Mouse (Mus musculus) forebrain, postnatal 0 days (tissue): ENCODE data around the gene Ywhah. TPM values are rescaled to one million over a fixed set of nuclear protein-coding genes. Genes with fewer than 3 reads are reported as not detected.
"Not testable (repeated sequence)": the region's sequence is repeated elsewhere in the genome, so short reads cannot be mapped to it uniquely, and the experiment has no call there.

Experiments
- ATAC-seq: fragments of 200-750 bp; cut with Nextera tagmentation; 2 replicates; pipeline ENCODE4 v1.8.0; 2017; ENCODE audit warnings: mild to moderate bottlenecking, moderate library complexity
- DNase-seq: peaks from one replicate; pipeline ENCODE4 v3.0.0-alpha.2; 2015
- H3K27ac ChIP-seq: fragments of 300-500 bp; sonication (generic); 2 replicates; pipeline ENCODE4 v1.5.1; 2014; ENCODE audit warnings: low read depth, mild to moderate bottlenecking, antibody characterized with exemption, low read length, moderate library complexity, mixed read lengths
- H3K27me3 ChIP-seq: fragments of 300-500 bp; sonication (generic); 2 replicates; pipeline ENCODE4 v1.6.1; 2014; ENCODE audit warnings: mild to moderate bottlenecking, low read length, mixed read lengths; ENCODE audit not compliant: insufficient read depth
- H3K36me3 ChIP-seq: fragments of 300-500 bp; sonication (generic); 2 replicates; pipeline ENCODE4 v1.6.1; 2014; ENCODE audit warnings: mild to moderate bottlenecking, moderate library complexity; ENCODE audit not compliant: insufficient read depth
- H3K4me1 ChIP-seq: fragments of 300-500 bp; sonication (generic); 2 replicates; pipeline ENCODE4 v1.6.1; 2014; ENCODE audit warnings: antibody characterized with exemption; ENCODE audit not compliant: insufficient read depth
- H3K4me2 ChIP-seq: fragments of 300-500 bp; sonication (generic); 2 replicates; pipeline ENCODE4 v1.6.1; 2014; ENCODE audit warnings: low read depth, mild to moderate bottlenecking, moderate library complexity
- H3K4me3 ChIP-seq: fragments of 300-500 bp; sonication (generic); 2 replicates; pipeline ENCODE4 v1.5.1; 2014; ENCODE audit warnings: low read depth, low read length, mixed read lengths
- H3K9ac ChIP-seq: fragments of 300-500 bp; sonication (generic); 2 replicates; pipeline ENCODE4 v1.6.1; 2014; ENCODE audit warnings: mild to moderate bottlenecking
- H3K9me3 ChIP-seq: fragments of 300-500 bp; sonication (generic); 2 replicates; pipeline ENCODE4 v1.6.1; 2016; ENCODE audit warnings: low read length
- CTCF ChIP-seq: sonication (generic); IDR thresholded peaks from 2 replicates; pipeline ENCODE4 v1.5.1; 2016; ENCODE audit warnings: antibody characterized with exemption, control low read depth, low read depth
- WGBS: fragments of 180-500 bp; shearing (Covaris S2); extraction: QIAGEN DNeasy Blood & Tissue Kit; methylation state at CpG from one replicate; pipeline ENCODE4 v1.1.7; 2014; 5-methylcytosine and 5-hydroxymethylcytosine counted together
- polyA plus RNA-seq: library from polyadenylated mRNA; unstranded; fragments of >200 nt; fragmentation: Nextera tagmentation; extraction: Ambion mirVana; gene quantifications from 2 replicates; pipeline ENCODE4 v1.2.1, GENCODE M21; 2015
- total RNA-seq: library from RNA; depleted of rRNA; stranded (reverse); fragments of >200 nt; gene quantifications from 2 replicates; pipeline ENCODE4 v1.2.3, GENCODE M21; 2014

Ywhah gene
- total and polyA plus RNA-seq, 2 experiments from 2014 or later, result 549 to 971 TPM

DNA sequence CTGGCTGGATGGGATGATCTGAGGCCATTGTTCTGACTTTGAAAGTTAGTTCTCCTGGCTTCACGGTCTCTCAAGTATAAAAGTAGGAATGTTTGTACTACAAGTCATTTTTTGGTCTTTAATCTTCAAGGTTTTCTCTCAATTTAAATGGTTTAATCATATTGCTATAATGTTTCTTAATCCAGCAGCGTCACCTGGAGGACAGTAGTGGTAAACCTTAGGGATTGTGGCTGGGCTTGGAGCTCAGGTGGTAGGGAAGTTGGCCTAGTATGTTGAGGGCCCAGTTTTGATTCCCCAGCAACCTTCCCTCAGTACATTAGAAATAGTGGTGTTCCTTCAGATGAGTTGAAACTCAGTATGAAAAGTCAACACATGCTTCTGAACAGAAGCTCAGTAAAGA, 3.0 kb downstream of the Ywhah start:
- Histone ChIP-seq H3K4me2 (0 out of 2 replicates have a peak overlapping the region, but pooled peaks have one; percentile 14), H3K9me3 (no peaks in the 10 kb centered on the region), H3K36me3 (0 out of 2 replicates have a peak, but pooled peaks cover 5% of the 10 kb centered on the region), H3K4me1 (peaks cover 35% of the 10 kb centered on the region), H3K27me3 (no peaks in the 10 kb centered on the region), H3K27ac (no peak overlapping the region), H3K4me3 (no peak overlapping the region), H3K9ac (no peak overlapping the region)
- DNase-seq (no peak), ATAC-seq (no peak)
- peak; percentile 45 for TF ChIP-seq CTCF
- 92% methylated on average over 2 of the region's 2 CpGs for WGBS

- no peak for TF ChIP-seq CTCF
- DNase-seq, result no peak
- no peak overlapping the region for H3K9ac ChIP-seq
- no peak overlapping the region for H3K27ac ChIP-seq
- ATAC-seq, result no peak
- WGBS, result 96% methylated on average over 4 of the region's 4 CpGs
- no peak overlapping the region for H3K4me3 ChIP-seq
- no peaks in the 10 kb centered on the region for H3K9me3 ChIP-seq
- peaks cover 10% of the 10 kb centered on the region; the same call in 1 of the 2 replicates for H3K36me3 ChIP-seq
- no peaks in the 10 kb centered on the region for H3K27me3 ChIP-seq
- no peak overlapping the region for H3K4me2 ChIP-seq
- H3K4me1 ChIP-seq, result peaks cover 26% of the 10 kb centered on the region
Measured at GRCm38 (mm10) chr5:33023337-33023736, 4.7 kb downstream of the Ywhah start.

DNA sequence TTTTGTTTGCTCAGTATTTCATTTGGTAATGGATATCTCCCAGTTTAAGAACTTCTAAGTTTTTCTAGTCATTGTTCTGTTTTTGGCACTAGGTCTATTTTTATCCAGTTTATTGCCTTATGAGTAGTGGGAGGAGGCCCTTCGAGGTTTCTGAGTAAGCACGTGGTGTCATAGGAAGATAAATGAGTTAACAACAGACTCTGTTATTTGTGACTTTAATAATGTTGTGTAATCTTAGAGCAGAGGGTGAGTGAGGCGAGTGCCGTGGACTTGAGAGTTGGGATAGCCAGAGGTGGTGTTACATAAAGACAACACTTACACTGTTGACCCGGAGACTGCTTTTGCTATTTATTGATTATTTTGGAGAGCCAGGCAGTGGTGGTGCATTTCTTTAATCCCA, 5.9 kb downstream of the Ywhah start:
- ATAC-seq (no peak), DNase-seq (no peak)
- H3K27ac ChIP-seq, result no peak overlapping the region
- H3K4me1 ChIP-seq, result peaks cover 26% of the 10 kb centered on the region
- H3K9ac ChIP-seq, result no peak overlapping the region
- no peak overlapping the region for H3K4me3 ChIP-seq
- no peak for TF ChIP-seq CTCF
- WGBS, result 86% methylated on average over 5 of the region's 5 CpGs
- H3K27me3 ChIP-seq, result no peaks in the 10 kb centered on the region
- no peak overlapping the region for H3K4me2 ChIP-seq
- no peaks in the 10 kb centered on the region for H3K9me3 ChIP-seq
- H3K36me3 ChIP-seq, result peaks cover 13% of the 10 kb centered on the region; the same call in 1 of the 2 replicates

- WGBS, result 63% methylated on average over 2 of the region's 2 CpGs
- TF ChIP-seq CTCF, result no peak
- no peaks in the 10 kb centered on the region for H3K9me3 ChIP-seq
- no peak overlapping the region for H3K4me3 ChIP-seq
- no peaks in the 10 kb centered on the region for H3K27me3 ChIP-seq
- H3K4me2 ChIP-seq, result no peak overlapping the region
- H3K4me1 ChIP-seq, result peaks cover 24% of the 10 kb centered on the region
- H3K36me3 ChIP-seq, result peaks cover 13% of the 10 kb centered on the region; the same call in 1 of the 2 replicates
- H3K27ac ChIP-seq, result no peak overlapping the region
- no peak for ATAC-seq
- no peak overlapping the region for H3K9ac ChIP-seq
- no peak for DNase-seq
Measured at GRCm38 (mm10) chr5:33028656-33029055, 10.0 kb downstream of the Ywhah start.

DNA sequence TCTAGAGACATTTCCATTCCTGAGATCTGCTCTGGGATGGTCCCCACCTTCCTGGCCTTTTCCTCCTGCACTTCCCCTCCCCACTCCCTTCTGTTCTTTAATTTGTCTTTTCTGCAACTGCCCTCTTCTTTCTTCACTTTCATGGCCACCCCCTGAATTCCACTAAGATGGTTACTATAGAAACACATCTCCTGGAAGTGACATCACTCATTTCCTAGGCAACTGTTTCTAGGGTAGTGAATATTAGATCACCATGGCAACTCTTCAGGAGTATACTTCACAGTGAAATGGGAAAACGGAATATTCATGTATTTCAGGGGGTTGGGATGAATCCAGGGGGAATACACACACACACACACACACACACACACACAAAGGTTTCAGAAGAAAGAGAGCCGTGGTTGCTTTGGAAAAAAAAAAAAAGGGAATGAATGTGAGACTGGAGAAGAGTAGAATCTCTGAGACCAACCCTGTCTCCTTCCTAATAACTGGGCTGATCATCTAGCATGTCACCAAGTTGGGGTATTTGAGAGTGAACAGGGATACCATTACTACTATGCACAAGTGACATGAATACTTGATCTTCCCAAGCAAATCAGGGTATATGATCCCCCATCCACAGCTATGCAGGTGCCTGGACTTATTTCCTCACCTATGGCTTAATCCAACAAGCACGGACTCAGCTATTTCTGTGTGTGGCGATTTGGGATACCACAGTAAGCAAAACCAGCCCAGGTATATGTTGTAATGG, 12.0 kb downstream of the Ywhah start:
- Histone ChIP-seq H3K4me3 (no peak overlapping the region), H3K27ac (peak overlapping the region; percentile 83), H3K4me1 (peaks cover 18% of the 10 kb centered on the region), H3K9me3 (no peaks in the 10 kb centered on the region), H3K9ac (0 out of 2 replicates have a peak overlapping the region, but pooled peaks have one; percentile 10), H3K36me3 (peaks cover 13% of the 10 kb centered on the region; the same call in 1 of the 2 replicates), H3K4me2 (peak overlapping the region; percentile 29), H3K27me3 (no peaks in the 10 kb centered on the region)
- DNase-seq, result peak; percentile 83
- 44% methylated on average over 4 of the region's 4 CpGs for WGBS
- TF ChIP-seq CTCF, result no peak
- ATAC-seq, result peak; percentile 91

DNA sequence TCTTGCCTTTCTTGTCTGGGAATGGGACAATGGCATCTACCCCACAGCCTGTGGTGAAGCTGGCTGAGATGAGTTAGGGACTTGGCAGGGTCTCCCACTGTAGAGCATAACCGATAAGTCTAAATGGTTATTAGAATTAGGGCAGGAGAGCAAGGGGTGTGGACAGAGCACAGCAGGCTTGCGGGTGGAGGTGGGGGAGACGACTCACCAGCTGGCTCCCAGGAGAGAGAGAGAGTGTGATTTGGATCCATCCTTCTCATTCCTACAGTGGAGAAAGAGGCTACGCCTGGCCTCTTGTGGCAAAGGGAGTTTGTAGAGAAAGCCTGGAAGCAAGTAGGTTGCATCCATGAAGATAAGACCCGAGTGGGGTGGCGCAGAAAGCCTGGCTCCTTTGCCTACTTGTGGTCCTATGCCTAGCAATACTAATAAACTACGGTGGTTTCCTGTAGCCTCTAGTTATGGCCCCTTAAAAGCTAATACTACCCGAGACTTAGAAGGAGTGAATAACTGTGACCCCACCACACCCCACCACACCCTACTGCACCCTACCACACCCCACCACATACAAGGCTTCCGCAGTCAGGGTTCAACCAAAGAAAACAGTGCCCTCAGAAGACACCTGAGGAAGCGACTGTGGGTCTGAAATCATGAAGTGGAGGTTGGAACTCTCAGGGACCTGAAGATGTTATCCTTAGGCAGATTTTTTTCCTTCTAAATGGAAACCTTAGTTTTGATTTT, 13.6 kb downstream of the Ywhah start:
- WGBS, result 85% methylated on average over 10 of the region's 10 CpGs
- ATAC-seq, result no peak

GRCm38 (mm10) chr5:33033121-33033520, 14.5 kb downstream of the Ywhah start:
- ATAC-seq (peak; percentile 66), DNase-seq (peak; percentile 91)
- H3K27ac ChIP-seq, result no peak overlapping the region
- WGBS, result 2% methylated on average over 4 of the region's 4 CpGs
- no peaks in the 10 kb centered on the region for H3K27me3 ChIP-seq
- no peak overlapping the region for H3K4me3 ChIP-seq
- peak; percentile 96 for TF ChIP-seq CTCF
- H3K36me3 ChIP-seq, result peaks cover 5% of the 10 kb centered on the region; the same call in 1 of the 2 replicates
- no peak overlapping the region for H3K9ac ChIP-seq
- no peak overlapping the region for H3K4me2 ChIP-seq
- H3K4me1 ChIP-seq, result peaks cover 18% of the 10 kb centered on the region
- no peaks in the 10 kb centered on the region for H3K9me3 ChIP-seq

More for the DNA sequence above, 13.6 kb downstream of the Ywhah start:
- Histone ChIP-seq H3K4me1 (peaks cover 18% of the 10 kb centered on the region), H3K36me3 (peaks cover 8% of the 10 kb centered on the region; the same call in 1 of the 2 replicates), H3K27ac (no peak overlapping the region), H3K9ac (no peak overlapping the region), H3K27me3 (no peaks in the 10 kb centered on the region), H3K9me3 (no peaks in the 10 kb centered on the region), H3K4me3 (no peak overlapping the region), H3K4me2 (no peak overlapping the region)
- TF ChIP-seq CTCF, result no peak
- DNase-seq, result no peak

DNA sequence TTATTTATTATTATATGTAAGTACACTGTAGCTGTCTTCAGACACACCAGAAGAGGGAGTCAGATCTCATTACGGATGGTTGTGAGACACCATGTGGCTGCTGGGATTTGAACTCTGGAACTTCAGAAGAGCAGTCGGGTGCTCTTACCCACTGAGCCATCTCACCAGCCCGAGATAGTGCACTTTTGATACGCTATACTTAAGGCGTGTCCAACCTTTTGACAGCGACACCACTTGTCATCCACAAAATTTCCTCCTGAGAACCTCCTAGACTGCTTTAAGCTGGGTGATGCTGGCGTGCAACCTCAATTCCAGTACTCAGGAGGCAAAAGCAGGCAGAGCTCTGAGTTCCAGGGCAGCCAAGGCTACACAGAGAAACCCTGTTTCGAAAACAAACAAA, 15.0 kb downstream of the Ywhah start:
- WGBS, result 48% methylated on average over 8 of the region's 8 CpGs
- DNase-seq, H3K9me3 ChIP-seq, H3K4me2 ChIP-seq, H3K27ac ChIP-seq, H3K4me3 ChIP-seq, H3K9ac ChIP-seq, H3K27me3 ChIP-seq, H3K36me3 ChIP-seq, ATAC-seq: not testable (repeated sequence)
- peaks cover 18% of the 10 kb centered on the region for H3K4me1 ChIP-seq
